Mouse (Mus musculus) cerebellum, adult 2 months (tissue): ENCODE results near the gene BC048403. TPM values are rescaled to one million over a fixed set of nuclear protein-coding genes. Genes with fewer than 3 reads are reported as not detected.

Experiments
- DNase-seq, 2 experiments: peaks; one replicate each; pipeline ENCODE4 v3.0.0; 2021
- H3K27ac ChIP-seq: fragments of 200-500 bp; 2 replicates; pipeline ENCODE4 v1.5.1; 2012; ENCODE audit warnings: low read length, control low read depth, inconsistent platforms; ENCODE audit not compliant: insufficient read depth
- H3K27me3 ChIP-seq: fragments of 200-500 bp; 2 replicates; pipeline ENCODE4 v1.6.1; 2012; ENCODE audit warnings: inconsistent platforms, mild to moderate bottlenecking, low read length, moderate library complexity; ENCODE audit not compliant: control insufficient read depth, insufficient read depth
- H3K4me1 ChIP-seq: fragments of 200-500 bp; 2 replicates; pipeline ENCODE4 v1.6.1; 2011; ENCODE audit warnings: low read length; ENCODE audit not compliant: control insufficient read depth, insufficient read depth
- H3K4me3 ChIP-seq: fragments of 200-500 bp; replicated peaks from 2 replicates; pipeline ENCODE3; 2011; ENCODE audit warnings: mild to moderate bottlenecking, low read depth, low read length, control low read depth; ENCODE audit not compliant: insufficient read depth
- CTCF ChIP-seq: fragments of 200-500 bp; IDR thresholded peaks from 2 replicates; pipeline ENCODE4 v1.5.1; 2011; ENCODE audit warnings: low read depth, mild to moderate bottlenecking, control low read depth, low read length, moderate library complexity, borderline replicate concordance; ENCODE audit not compliant: insufficient read depth
- POLR2A ChIP-seq: fragments of 200-500 bp; IDR thresholded peaks from 2 replicates; pipeline ENCODE4 v1.6.1; 2011; ENCODE audit warnings: low read length, control low read depth, borderline replicate concordance; ENCODE audit not compliant: insufficient read depth
- WGBS: fragments of 180-500 bp; shearing (Covaris S2); methylation state at CpG from one replicate; pipeline ENCODE4 v1.1.7; 2018; 5-methylcytosine and 5-hydroxymethylcytosine counted together
- polyA plus RNA-seq: library from polyadenylated mRNA; depleted of rRNA; stranded (reverse); fragments of >200 nt; gene quantifications from 2 replicates; pipeline ENCODE4 v1.2.3, GENCODE M21; 2012

Gene BC048403
- polyA plus RNA-seq, 1 experiment: 6.6 TPM

- DNase-seq: no peak
- Histone ChIP-seq H3K4me3 (no peak overlapping the region), H3K27me3 (no peaks in the 10 kb centered on the region), H3K4me1 (no peaks in the 10 kb centered on the region), H3K27ac (no peak overlapping the region)
- no peak for TF ChIP-seq POLR2A
- TF ChIP-seq CTCF: no peak
Measured at GRCm38 (mm10) chr10:121716862-121717261, 22.9 kb upstream of the BC048403 start.

GRCm38 (mm10) chr10:121718896-121719585 lies 20.7 kb upstream of the BC048403 start:
- WGBS: 95% methylated on average over 18 of the region's 18 CpGs
- Histone ChIP-seq H3K27me3 (no peaks in the 10 kb centered on the region), H3K4me1 (no peaks in the 10 kb centered on the region), H3K27ac (no peak overlapping the region), H3K4me3 (no peak overlapping the region)
- DNase-seq: no peak
- TF ChIP-seq POLR2A (no peak), CTCF (no peak)

- Histone ChIP-seq H3K27me3 (no peaks in the 10 kb centered on the region), H3K4me3 (no peak overlapping the region), H3K27ac (no peak overlapping the region), H3K4me1 (no peaks in the 10 kb centered on the region)
- TF ChIP-seq POLR2A (no peak), CTCF (no peak)
- WGBS: 90% methylated on average over 13 of the region's 13 CpGs
- no peak for DNase-seq
Measured at GRCm38 (mm10) chr10:121720701-121721100, 19.0 kb upstream of the BC048403 start.

GRCm38 (mm10) chr10:121726505-121726904 lies 13.2 kb upstream of the BC048403 start:
- Histone ChIP-seq H3K27me3 (no peaks in the 10 kb centered on the region), H3K27ac (no peak overlapping the region), H3K4me3 (no peak overlapping the region), H3K4me1 (no peaks in the 10 kb centered on the region)
- TF ChIP-seq POLR2A (no peak), CTCF (no peak)
- WGBS: 70% methylated on average over 4 of the region's 4 CpGs
- no peak for DNase-seq

GRCm38 (mm10) chr10:121727151-121727550 lies 12.6 kb upstream of the BC048403 start:
- Histone ChIP-seq H3K27me3 (no peaks in the 10 kb centered on the region), H3K4me3 (no peak overlapping the region), H3K27ac (no peak overlapping the region), H3K4me1 (no peaks in the 10 kb centered on the region)
- DNase-seq: no peak
- TF ChIP-seq POLR2A (no peak), CTCF (no peak)
- WGBS: 87% methylated on average over 4 of the region's 4 CpGs

- 35% methylated on average over 4 of the region's 4 CpGs for WGBS
- TF ChIP-seq POLR2A (no peak), CTCF (no peak)
- Histone ChIP-seq H3K4me3 (no peak overlapping the region), H3K27ac (no peak overlapping the region), H3K27me3 (no peaks in the 10 kb centered on the region), H3K4me1 (no peaks in the 10 kb centered on the region)
- peak; percentile 18 to 38 for DNase-seq
Measured at GRCm38 (mm10) chr10:121728226-121728625, 11.5 kb upstream of the BC048403 start.

GRCm38 (mm10) chr10:121731048-121731725 lies 8.6 kb upstream of the BC048403 start:
- TF ChIP-seq CTCF (no peak), POLR2A (no peak)
- no peak for DNase-seq
- WGBS: 96% methylated on average over 8 of the region's 8 CpGs
- Histone ChIP-seq H3K27me3 (no peaks in the 10 kb centered on the region), H3K4me1 (no peaks in the 10 kb centered on the region), H3K27ac (no peak overlapping the region), H3K4me3 (no peak overlapping the region)

- WGBS: 68% methylated on average over 9 of the region's 9 CpGs
- H3K4me3 ChIP-seq: no peak overlapping the region
- no peak for DNase-seq
- no peak overlapping the region for H3K27ac ChIP-seq
- no peaks in the 10 kb centered on the region for H3K4me1 ChIP-seq
- no peak for TF ChIP-seq CTCF
- TF ChIP-seq POLR2A: no peak
- H3K27me3 ChIP-seq: no peaks in the 10 kb centered on the region
Measured at GRCm38 (mm10) chr10:121732542-121732941, 7.2 kb upstream of the BC048403 start.
